Mouse (Mus musculus) heart, postnatal 36 days (tissue): ENCODE data around the gene Vps51. TPM values are rescaled to one million over a fixed set of nuclear protein-coding genes. Genes with fewer than 3 reads are reported as not detected.
A peak's percentile ranks its signal among the peaks of the same experiment; 100 is the strongest.

ENCODE experiments used
- DNase-seq, 2 experiments: peaks; one replicate each; pipeline ENCODE4 v3.0.0; 2021 to 2022
- intact Hi-C: fragments of 180-260 bp; cut with DNase I; formaldehyde crosslinking; loops from one replicate; pipeline ENCODE4 v1.15.1; 2025
- total RNA-seq, 2 experiments: library from RNA; stranded (reverse); gene quantifications; 2 replicates each; pipeline ENCODE4 v1.2.3; 2021

Vps51 gene
- 10 to 100 TPM; 23.9 to 25.0 TPM for total RNA-seq

DNA sequence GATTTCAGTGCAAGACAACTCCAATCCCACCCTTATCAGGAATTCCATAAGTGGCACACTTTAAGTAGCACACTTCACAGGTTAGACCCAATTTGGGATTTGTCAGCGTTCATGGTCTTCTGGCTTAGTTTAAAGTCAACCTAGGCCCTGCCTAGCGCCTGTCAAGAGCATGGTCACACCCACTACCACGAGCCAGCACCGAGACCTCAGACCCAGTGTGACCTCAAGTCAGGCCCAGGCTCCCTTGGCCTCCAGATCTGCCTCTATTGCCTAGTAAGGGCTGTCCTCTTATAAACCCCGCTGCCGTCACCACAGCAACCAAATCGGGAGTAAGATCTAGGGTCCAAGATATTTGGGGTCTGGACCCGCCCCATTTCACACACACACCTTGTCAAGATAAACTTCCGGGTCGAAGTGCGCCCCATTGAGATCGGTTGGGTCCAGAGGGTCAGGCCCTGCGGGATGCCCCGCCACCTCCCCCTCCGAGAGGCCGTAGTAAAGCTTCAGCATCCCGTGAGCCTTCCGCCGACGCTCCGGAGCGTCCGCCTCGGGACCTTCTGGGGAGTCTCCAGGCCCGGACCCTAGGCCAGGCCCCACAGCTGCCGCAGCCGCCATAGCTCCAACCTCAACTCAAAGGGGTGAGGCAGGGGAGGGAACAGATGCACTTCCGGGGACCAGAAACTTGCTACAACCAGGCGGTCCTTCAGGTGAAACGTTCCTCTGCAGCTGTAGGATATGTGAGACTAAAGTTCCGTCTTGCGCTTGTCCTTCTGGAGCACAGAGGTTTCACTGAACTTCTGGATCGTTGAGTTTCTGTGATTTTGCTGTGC, at the start of gene Vps51:
TSS of gene Vps51 (minus strand) at position 668 of the 830 bp plus-strand sequence.
- intact Hi-C loops = loop anchor here (5.0 kb wide), 1 partner anchor 256 kb away; the partner anchor contains the start of gene Men1
- peak; percentile 86 to 87 for DNase-seq

DNA sequence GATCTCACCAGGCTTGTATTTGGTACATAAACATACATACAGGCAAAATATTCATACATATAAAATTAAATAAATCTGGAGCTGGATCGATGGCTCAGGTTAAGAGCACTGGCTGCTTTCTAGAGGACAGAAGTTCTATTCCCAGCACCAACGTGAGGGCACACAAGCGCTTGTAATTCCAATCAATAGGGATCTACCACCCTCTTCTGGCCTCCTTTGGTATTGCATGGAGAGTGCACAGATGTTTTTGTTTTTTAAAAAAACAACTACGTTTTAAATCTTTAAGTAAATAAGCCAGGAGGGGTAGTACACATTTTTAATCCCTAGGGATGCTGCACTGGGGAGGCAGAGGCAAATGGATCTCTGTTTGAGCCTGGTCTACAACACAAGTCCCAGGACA, 49.3 kb upstream of the Vps51 start:
- peak; percentile 54 to 73 for DNase-seq
- intact Hi-C loops = loop anchor here (2.0 to 5.0 kb wide), 2 partner anchors 79 to 161 kb away; partner anchors contain the start of genes Pola2 and Syvn1

DNA sequence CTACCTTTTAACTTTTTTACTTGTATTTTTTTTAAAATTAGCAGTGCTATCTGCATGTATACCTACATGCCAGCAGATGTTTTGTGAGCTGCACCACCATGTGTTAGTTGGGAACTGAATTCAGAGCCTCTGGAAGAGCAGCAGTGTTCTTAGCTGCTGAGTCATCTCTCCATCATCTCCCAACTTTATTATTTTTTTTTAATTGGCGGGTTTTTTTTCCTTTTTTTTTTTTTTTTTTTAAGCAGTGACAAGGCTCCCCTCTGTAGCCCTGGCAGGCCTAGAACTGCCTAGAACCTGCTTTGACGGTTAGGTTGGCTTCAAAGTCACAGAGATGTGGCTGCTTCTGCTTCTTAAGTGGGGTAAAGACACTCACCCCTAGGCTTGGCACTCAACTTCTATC, 47.9 kb upstream of the Vps51 start:
- intact Hi-C loops = loop anchor here (5.0 kb wide), 1 partner anchor 78 kb away; the partner anchor contains the start of gene Syvn1
- DNase-seq = no peak

DNA sequence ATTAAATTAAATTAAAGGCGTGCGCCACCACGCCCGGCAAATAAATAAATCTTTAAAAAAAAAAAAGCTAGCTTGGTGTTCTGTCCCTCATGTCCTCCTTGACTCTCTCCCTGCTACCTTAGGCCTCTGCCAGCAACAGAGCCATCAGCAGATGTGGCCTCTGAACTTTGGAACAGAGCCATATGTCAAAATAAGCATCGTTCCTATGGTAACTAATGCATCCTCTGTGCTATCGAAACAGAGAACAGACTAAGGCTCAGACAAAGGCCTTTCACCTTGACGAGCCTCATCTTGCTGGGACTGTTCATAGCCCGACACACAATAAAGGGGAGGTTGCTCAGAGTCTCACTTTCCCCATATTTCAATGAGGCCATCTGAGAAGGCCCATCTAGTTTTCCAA, 46.3 kb upstream of the Vps51 start:
- intact Hi-C loops = no loop called here
- DNase-seq = no peak

- DNase-seq = no peak
- intact Hi-C loops = no loop called here
Observed at GRCm38 (mm10) chr19:6121761-6122160, 44.7 kb upstream of the Vps51 start.

DNA sequence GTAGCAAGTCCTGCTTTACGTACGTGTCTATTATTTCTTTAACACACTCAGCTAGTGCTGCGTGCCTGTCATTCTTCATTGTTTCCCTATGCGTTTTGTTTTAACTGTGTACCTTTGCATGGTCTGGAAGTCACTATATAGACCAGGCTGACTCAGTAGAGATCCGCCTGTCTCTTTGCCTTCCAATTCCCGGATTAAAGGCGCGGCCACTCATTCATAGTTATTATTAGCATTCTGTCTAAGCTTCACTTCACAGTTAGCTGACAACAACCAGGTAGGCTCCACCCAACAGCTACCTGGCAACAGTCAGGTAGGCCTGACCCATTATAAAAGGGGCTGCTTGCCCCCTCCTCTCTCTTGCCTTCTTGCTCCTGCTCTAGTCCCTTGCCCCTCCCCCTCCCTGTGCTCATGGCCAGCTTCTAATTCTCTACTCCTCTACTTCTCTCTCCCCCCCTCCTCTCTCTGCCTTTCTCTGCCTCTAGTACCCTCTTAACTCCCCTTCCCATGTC, 41.7 kb upstream of the Vps51 start:
- intact Hi-C loops = no loop called here
- no peak for DNase-seq

DNA sequence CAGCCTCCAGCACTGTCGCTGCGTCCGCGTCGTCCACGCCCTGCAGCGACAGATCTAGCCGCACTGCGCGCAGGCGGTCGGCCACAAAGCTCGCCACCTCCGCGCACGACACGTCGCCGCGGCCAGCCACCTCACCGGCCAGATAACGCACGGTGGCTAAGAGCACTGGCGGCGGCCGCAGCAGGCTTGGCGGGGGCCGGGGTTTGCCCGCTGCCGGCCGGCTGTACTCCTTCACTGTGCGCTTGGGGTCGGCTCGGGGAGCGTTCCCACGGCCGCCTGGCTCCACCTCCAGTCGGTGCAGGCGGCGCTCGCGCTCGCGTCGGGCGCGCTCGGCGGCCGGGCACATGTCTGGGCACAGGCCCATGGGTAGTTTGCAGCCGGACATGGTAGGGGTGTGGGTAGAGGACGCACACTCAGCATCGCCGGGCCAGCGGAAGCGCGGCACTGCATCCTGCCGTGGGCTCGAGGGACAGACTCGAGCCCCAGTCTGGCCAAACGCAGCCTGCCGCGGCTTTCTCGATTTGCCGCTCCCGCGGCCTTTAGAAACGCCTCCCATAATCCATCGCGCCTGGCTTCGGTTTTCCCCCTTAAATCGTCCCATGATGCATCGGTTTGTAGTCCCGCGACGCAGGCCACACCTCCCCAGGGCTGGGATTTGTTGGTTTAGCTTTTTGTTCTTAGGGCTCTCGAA, 41.1 kb upstream of the Vps51 start, which contains the start of gene Sac3d1:
TSS of gene Sac3d1 (minus strand) at position 665 of the 691 bp plus-strand sequence.
- intact Hi-C loops = no loop called here
- peak; percentile 84 to 89 for DNase-seq

DNA sequence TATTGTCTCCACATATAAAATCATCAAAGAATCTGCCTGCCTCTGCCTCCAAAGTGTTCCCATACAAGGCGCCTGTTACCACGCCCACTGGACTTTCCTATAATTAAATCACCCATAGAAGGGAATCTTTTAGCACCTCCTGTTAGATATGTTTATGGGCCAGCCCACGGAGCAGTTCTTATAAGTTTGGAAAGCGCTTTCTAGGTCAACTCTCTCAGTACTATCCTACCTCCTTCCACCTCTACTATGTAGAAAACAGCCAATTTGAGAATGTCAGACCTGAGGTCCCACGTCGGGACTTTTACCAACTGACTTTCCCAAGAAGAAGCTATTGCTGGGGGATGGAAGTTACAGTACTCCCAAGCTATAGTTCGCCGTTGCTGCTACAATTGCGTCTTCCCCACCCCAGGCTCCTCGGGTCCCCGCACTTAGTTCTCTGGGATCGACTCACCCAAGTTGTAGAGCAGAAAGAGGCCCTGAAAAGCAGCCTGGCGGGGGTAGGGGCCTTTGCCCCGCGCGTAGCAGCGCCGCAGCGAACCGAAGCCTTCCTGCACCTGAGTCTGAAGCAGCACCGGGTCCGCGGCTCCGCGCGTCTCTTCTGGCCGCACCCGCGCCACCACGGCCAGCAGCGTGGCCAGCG, 40.4 kb upstream of the Vps51 start:
- intact Hi-C loops = no loop called here

DNA sequence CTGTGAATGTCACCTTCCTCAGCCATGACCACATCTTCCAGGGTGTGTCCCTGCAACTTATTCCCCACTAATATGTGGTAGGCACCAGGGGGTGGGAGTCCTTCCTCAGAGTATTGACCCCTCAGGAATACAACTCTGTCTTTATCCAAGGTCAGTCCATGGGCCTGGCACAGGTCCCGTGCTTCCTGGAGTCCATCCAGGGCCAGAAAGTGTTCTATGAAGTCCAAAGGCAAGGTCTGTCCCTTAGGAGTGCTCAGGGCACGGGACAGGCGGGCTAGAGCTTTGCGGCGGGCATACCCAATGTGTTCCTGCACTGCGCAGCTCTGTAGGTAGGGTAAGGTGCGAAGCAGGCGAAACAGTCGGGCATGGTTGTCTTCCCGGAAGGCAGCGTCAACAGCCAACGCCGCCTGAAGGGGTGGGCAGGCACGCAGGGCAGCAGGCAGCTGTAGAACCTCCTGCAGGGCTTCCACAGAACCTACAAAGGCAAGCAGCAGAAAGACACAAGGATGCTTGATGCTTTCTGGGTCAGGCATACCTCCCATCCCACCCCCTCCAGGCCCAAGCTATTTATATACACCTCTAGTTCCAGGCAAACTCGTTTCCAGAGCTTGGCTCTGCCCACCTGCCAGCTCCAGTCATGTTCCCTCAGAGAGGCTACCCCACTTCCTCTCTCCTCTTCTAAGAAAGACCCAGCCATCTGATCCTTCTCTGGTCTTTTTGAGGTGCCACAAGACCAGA, 39.3 kb upstream of the Vps51 start:
- intact Hi-C loops = no loop called here
- DNase-seq = no peak

More for the DNA sequence above, 40.4 kb upstream of the Vps51 start:
- no peak for DNase-seq

DNA sequence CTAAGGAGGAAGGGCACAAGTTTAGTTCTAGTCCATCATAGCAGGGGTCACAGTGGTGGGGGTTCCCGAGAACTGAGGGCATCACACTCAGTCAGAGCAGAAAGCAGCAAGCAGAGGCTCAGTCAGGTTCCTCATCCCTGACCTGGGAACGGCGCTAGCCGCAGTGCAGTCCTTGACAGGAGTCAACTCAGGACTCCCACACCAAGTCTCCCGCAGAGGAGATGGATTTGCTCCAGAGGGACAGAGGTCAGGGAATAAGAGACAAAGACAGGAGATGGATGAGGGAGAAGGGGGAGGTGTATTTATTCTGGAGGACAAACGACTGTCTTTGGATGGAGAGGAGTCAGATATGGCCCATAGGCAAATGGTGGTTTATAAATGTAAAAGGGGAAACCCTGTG, 36.1 kb upstream of the Vps51 start:
- intact Hi-C loops = no loop called here
- no peak for DNase-seq

GRCm38 (mm10) chr19:6105586-6105985, 28.6 kb upstream of the Vps51 start, which contains the start of gene Naaladl1:
Gene Naaladl1 (plus strand): TSS chr19:6105782.
- no peak for DNase-seq
- intact Hi-C loops = no loop called here

GRCm38 (mm10) chr19:6104476-6104875, 27.4 kb upstream of the Vps51 start:
- no peak for DNase-seq
- intact Hi-C loops = no loop called here

DNA sequence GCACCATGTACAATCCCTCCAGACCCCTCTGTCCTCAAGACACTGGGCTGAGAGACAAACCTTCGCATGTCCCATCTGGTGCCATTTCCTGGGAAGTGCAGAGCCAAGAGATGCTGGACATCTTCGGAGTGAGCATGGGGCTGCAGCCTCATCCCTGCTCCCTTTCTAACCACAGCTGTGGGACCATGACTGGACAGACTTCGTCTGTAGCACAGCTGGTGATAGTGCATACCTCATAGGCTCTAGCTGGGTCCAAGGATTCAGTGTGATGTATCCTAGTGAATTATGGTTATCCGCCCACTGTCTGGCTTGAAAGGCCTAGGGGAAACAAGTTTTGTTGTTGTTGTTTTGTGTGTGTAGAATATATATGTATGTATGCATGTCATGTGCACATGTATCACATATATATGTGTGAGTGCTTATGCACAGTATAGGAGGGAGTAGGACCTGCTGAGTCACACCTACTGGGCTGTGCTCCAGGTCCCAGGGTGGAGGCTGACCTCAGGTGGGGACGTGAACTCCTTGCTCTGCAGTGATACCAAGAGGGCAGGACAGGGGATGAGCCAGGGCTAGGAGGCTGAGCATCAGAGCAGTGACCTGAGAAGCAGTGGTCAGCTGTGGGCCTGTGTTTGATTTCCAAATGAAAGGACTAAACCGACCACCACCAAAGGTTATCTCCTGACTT, 25.3 kb upstream of the Vps51 start:
- intact Hi-C loops = no loop called here
- DNase-seq = no peak

DNA sequence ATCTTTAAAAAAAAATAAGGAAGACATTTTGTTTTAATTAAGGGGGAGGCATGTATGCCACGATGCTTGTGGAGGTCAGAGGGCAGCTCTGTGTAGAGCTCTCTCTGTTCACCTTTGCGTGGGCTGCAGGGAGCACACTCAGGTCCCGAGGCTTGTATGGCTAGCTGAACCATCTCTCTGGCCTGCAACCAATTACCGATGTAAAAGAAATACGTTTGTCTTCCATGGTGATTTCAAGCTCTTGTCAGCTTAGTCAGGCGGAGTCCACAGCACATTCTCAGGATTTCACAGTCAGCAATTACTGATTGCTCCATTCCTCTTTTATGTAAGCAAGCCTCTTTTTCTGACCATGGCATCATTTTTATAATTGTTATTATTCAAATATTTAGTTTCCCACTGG, 24.2 kb upstream of the Vps51 start:
- intact Hi-C loops = no loop called here

DNA sequence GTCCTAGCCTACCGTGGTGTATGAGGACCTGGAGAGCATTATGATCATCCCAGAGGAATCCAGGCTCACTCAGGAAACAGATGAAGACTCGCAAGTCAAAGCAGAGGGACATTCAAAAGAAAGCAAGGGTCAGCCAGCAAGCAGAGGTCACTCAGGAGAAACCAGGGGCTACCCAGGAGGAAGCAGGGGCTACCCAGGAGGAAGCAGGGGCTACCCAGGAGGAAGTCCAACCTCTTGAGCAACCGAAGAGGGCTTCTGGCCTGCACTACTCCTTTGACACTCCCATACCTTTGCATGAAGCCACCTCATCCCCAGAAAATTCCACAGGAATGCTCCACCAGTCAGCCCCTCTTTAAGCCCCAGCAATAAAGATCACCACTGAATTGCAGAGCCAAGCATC, 20.8 kb upstream of the Vps51 start:
- DNase-seq = no peak
- intact Hi-C loops = no loop called here

More for the DNA sequence above, 24.2 kb upstream of the Vps51 start:
- DNase-seq = no peak

DNA sequence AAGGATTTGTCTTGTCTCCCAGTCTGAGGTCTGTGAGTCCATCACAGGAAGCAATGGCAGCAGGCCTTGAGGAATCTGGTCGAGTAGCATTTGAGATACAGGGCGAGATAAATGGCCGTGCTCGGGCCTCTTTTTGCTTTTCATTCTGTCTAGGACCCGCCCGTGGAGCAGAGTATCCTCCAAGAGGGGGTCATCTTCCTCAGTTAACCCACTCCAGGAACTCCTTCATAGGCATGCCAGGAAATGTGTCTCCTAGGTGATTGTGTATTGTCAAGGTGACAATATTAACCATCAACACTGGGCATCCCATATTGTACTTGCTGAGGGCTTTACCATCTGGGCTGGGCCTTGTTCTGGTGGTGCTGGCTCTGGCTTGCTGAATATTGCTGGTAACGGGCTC, 17.1 kb upstream of the Vps51 start, which contains the start of gene AC131692.1:
TSS of gene AC131692.1 (plus strand) at position 301 of the 400 bp plus-strand sequence.
- intact Hi-C loops = no loop called here
- no peak for DNase-seq

- no peak for DNase-seq
- intact Hi-C loops = no loop called here
Observed at GRCm38 (mm10) chr19:6088841-6089240, 11.8 kb upstream of the Vps51 start.

DNA sequence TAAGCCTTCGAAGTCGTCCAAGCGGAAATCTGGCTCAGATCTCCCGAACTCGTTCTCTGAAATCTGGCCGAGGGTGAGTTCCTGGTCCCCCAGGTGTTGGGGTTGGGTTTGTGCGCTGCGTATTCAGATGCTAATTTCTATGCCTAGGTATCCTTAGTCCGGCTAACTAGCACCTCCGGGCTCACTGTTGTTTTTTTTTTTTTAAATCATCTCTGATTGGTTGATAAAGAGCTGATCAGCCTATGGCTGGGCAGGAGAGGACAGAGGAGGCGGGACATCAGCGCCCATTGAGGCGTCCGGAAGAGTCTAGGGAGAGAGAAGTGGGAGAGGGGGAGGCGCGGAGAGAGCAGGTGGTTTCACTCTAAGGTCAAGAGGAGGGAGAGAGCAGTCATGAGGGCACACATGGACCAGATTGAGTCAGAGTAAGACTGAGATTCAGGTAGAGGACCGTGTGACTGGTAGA, 8.4 kb upstream of the Vps51 start:
- no peak for DNase-seq
- intact Hi-C loops = no loop called here
